Mouse (Mus musculus): ENCODE data around the gene Tmem106a.

Gene Tmem106a

DNA sequence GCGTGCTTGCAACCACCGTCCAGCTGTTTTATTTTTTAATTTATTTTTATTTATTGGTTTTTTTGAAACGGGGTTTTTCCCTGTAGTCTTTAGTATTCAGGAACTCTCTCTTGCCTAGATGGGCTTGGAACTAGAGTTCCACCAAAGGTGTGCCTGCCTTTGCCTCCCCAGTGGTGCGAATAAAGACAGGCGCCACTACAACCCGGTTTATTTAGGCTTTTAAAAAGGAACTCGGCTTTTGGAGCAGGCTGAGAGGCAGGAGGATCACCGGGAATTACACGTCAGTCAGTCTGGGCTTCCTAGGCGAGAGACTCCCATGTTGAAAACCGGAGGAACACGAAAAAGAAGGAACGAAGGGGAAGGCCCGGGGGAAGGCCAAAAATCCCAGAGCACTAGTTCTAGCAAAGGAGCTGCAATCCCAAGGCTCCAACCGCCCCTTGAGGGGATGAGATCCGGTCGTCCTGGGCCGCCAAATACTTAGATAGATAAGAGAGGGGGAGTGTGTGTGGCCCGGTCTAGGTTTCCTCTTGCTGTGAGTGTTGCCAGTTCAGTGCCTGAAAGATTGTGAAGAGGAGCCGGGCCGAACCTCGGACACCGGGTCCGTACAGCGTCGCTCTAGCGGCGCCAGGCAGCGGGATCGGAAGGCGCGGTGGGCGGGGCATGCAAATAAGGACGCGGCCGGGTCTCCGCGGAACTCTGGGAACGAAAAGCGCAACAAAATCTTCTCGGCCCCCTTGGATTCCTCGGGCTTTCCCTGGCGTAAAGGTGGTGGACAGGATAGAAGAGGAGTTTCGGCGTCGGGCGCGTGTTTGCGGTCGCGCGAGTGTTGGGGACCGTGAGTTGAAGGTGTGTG lies 59.0 kb downstream of the Tmem106a start:
- DNase-seq (ENCODE audit: low spot score), result peak; percentile 83

Measured in ovary, postnatal 36 days (tissue).